Mouse (Mus musculus) G1E (cell line): ENCODE measurements around the gene Rasl11b.

ENCODE experiments used
- CTCF ChIP-seq: IDR thresholded peaks from 2 replicates; pipeline ENCODE4 v1.5.1; 2012; ENCODE audit warnings: low read depth, low read length, inconsistent platforms, mixed read lengths
- GATA1 ChIP-seq: IDR thresholded peaks from 2 replicates; pipeline ENCODE4 v1.6.1; 2012; ENCODE audit warnings: borderline replicate concordance, low read length, inconsistent platforms, mixed read lengths
- TAL1 ChIP-seq: conservative IDR thresholded peaks from 2 replicates; pipeline ENCODE4 v1.6.1; 2012; ENCODE audit warnings: low read depth, low read length, inconsistent platforms, mixed read lengths

DNA sequence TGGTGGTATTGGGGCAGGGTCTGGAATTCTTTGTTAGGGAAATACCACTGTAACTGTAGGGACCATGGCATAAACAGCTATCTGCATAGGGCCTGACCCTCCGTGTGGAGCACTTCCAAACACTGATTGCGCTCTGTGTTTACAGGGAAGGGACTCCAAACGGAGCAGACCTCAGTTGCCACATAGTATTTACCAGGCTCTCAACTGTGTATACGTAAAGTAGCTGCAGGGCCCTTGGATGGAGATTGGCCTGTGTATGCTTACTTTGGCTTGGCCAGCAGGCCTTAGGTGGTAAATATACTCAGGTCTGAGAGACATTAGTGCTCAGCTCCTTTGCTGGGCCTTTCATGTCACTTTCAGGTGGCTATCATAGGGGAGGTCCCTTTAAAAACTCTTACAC lies 7.4 kb downstream of the Rasl11b start:
- TF ChIP-seq CTCF (no peak), GATA1 (no peak), TAL1 (no peak)
